Mouse (Mus musculus) gastrocnemius, postnatal 10 days (tissue): ENCODE results near the gene Rcl1. TPM values are rescaled to one million over a fixed set of nuclear protein-coding genes. Genes with fewer than 3 reads are reported as not detected.

Experiments used
- DNase-seq: peaks from one replicate; pipeline ENCODE4 v3.0.0; 2021; ENCODE audit warnings: mixed read lengths
- total RNA-seq, 2 experiments: library from RNA; stranded (reverse); gene quantifications; 2 replicates each; pipeline ENCODE4 v1.2.3; 2021

The Rcl1 gene
- total RNA-seq, 2 experiments from 2014 or later = 12.3 to 12.4 TPM

- no peak for DNase-seq
Measured at GRCm38 (mm10) chr19:29113746-29114649, 12.8 kb downstream of the Rcl1 start.

DNA sequence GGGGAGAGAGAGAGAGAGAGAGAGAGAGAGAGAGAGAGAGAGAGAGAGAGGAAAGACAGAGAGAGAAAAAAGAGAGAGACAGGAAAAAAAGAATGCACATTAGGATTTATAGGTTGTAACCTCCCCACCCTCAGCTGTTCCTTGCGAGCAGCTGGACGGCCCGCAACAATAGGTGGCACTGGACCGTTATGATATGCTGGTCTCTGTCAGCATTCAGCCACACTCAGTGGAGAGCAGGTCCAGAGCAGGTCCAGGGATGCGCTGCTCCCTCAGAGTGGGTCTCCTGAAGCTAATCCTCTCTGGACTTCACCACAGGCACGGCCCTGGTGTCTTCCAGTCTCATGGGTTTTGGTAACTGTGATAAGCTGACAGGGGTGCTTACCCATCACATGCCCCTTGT is 15.6 kb downstream of the Rcl1 start:
- no peak for DNase-seq

- no peak for DNase-seq
Measured at GRCm38 (mm10) chr19:29118196-29118595, 17.0 kb downstream of the Rcl1 start.

DNA sequence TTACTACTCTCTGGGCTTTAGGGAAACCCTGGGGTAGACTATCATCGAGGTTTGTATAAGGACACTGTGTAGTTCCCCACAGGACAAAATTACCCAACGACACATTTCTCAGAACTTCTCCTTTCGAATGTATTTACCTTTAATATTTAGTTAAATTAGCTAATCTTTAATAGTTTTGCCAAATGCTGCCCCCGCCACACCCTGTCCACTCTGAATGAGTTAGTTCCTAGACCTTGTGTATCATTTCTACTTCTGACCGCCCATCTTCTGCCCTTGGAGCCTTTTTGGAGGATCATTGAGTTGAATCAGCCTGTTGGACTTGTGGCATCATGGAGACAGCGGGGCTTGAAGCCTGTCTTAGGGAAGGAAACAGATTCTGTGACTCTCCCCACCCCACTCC is 19.1 kb downstream of the Rcl1 start:
- no peak for DNase-seq

GRCm38 (mm10) chr19:29121394-29121793 is 20.2 kb downstream of the Rcl1 start:
- no peak for DNase-seq

- no peak for DNase-seq
Measured at GRCm38 (mm10) chr19:29124886-29125585, 23.9 kb downstream of the Rcl1 start.

GRCm38 (mm10) chr19:29126347-29127015 is 25.3 kb downstream of the Rcl1 start:
- DNase-seq = no peak

DNA sequence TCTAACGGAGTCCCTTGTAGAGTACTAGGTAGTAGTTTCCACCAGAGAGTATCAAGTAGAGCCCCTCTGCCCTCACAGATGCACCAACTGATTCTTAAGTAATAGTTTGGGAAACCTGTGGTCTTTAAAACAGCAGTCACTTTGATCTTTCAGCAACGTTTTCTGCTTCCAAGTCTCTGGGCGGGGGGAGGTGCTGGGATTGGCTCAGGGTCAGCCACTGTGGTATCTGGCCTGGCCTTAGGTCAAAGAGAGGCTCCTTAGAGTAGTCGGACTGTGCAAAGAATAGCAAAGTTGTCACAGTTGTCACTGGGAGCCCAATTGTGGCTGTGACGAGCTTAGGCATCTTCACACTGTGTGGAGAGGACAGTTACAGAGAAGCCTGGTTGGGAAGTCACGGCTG is 26.2 kb downstream of the Rcl1 start:
- no peak for DNase-seq

DNA sequence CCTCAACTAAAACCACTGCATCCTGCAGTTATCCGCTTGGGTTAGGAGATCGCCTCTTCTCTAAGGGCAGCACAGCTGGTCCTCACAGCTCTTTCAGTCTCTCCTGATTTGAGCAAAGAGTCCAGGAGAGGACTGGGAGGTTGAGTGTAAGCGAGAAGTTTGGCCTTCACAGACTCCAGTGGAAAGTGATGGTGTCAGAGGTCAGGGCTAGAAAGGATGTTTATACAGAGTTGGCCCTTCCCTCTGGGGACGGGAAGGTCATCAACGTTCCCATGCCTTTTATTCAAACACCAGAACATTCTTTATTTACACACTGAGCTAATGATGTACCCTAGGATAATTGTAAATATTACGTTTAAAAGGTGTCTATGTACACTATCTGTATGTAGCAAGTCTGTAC is 27.0 kb downstream of the Rcl1 start:
- DNase-seq = no peak

DNA sequence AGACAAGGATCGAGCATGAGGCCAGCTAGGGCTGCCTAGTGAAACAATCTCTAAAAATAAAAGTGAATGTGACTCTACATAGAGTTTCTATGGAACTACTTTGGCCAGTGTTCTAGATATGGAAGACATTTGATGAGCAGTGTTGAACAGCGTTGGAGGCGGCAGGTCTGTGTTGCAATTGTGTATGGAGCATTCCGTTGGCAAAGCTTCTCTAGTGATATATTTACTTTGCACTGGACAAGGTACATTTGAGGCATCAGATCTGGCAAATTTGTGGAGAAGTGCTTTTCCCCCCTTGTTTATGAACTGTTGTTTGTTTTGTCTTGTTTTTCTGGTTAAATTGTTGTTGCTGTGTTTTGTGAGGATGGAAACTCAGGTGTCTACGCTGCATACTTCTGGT is 28.4 kb downstream of the Rcl1 start:
- no peak for DNase-seq

GRCm38 (mm10) chr19:29131171-29131570 is 30.0 kb downstream of the Rcl1 start:
- no peak for DNase-seq

- no peak for DNase-seq
Measured at GRCm38 (mm10) chr19:29134293-29134692, 33.1 kb downstream of the Rcl1 start.

DNA sequence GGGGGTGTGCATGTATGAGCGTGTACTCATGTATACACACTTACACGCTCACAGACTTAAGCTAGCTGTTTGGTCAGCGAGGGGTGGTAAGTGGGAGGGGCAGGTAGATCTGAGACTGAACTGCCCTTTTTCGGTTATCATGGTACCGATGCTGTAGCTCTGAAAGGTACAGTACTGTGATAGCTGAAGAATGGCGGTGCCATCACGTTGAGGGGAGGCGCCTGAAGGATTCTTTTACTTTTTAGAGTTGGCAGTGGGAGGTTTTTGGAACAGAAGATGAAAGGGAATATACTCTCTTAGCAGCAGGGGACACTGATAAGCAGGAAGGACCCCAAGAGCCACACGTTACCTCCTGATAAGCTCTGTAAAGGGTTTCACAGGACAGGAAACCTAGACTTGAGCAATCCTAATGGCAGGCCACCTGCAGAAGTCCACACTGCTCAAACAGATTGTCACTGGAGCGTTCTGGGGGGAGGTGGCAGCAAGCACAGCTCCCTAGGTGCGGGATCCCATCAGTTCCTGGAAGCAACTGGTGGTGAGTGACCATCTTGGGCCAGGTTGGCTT is 34.1 kb downstream of the Rcl1 start:
- DNase-seq = no peak

- no peak for DNase-seq
Measured at GRCm38 (mm10) chr19:29138546-29139270, 37.5 kb downstream of the Rcl1 start.

DNA sequence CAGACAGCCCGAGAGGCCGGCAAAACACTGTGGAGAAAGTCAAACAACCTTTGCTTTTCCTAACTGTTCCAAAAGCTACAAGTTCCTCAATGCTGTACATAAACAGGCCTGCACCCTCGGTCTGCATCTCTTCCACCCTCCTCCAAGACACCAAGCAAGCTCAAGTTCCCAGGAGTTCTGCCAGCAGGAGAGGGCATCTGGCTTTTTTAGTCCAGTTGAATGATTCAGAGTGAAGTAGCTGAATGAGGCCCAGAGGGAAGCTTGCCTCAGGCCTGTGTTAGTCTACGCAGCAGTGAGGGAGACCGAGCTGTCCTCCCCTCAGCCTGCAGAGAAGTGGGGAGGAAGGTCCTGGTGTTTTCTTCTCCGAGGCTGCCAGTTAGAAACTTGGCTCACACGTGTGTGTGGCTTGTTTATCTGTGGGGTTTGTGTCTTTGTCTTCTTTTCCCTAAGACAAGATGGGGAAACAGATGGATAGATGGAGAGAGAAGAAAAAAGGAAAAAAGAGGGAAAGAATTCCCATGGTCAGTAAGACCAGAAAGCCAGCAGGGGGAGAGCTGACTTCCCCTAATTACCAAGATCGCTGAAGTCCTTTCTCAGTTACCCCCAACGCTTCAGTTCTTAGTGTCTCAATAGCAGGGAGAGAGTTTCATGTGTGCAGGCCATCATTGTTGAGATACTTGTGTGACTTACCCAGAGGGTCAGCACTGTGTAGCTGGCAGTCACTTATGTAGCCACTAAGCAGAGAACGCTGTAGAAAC is 38.7 kb downstream of the Rcl1 start:
- DNase-seq = no peak

GRCm38 (mm10) chr19:29140933-29141332 is 39.8 kb downstream of the Rcl1 start:
- DNase-seq = no peak

DNA sequence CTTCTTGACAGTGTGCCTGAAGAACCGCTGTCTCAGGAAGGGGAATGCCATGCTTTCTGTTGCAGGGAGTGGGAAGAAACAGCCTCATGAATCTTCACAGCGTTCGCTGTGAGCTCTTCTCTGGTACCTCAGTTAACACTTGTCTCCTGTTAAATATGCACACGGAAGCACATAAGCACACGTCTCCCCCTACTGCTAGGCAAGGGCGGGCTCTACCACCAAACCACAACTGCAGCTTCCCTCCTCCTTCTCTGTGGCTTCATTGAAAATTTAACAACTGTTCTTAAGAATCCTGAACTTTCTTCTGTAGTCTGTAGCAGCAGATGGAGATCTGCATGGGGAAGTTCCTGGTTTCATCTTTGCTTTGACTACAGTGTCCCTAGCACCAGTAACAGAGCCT is 41.1 kb downstream of the Rcl1 start:
- DNase-seq = no peak

DNA sequence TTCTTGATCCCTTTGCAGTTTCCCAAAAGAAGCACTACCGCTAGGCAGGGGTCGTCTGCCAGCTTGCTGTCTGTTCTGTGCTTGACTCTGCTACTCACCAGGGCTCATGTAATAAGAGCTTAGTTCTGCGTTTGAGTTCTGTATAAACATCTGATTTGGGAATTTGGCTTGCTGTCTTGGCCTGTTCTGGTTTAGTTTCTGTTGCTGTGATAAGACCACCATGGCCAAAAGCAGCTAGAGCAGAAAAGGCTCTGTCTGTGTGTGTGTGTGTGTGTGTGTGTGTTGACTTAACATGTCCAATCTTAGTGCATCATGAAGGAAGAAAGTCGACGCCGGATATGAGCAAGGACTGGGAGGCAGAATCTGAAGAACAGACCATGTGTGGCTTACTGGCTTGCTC is 44.2 kb downstream of the Rcl1 start:
- no peak for DNase-seq

- DNase-seq = no peak
Measured at GRCm38 (mm10) chr19:29146820-29147219, 45.6 kb downstream of the Rcl1 start.

GRCm38 (mm10) chr19:29149583-29149982 is 48.4 kb downstream of the Rcl1 start:
- no peak for DNase-seq

DNA sequence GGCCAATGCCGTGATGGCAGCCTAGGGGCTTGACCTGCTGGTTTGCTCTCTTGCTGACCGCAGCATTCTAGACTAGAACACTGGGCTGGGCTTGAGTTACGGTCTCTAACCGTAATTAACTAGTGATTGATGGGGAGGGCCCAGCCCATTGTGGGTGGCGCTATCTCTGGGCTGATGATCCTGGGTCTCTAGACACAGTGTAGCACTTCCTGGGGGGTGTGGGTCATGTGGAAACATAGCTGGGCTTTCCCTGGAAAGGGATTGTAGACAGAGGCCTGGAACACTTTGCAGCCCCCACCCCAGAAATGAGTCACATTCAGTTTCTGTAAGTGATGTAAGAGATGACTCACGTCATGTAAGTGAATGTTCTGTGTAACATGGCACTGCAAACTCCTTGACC is 48.9 kb downstream of the Rcl1 start:
- no peak for DNase-seq
